Mouse (Mus musculus) limb, embryonic 12.5 days (tissue): ENCODE results near the gene Prss22. TPM values are rescaled to one million over a fixed set of nuclear protein-coding genes. Genes with fewer than 3 reads are reported as not detected.

ENCODE experiments used
- ATAC-seq: fragments of 200-750 bp; cut with Nextera tagmentation; 2 replicates; pipeline ENCODE4 v1.8.0; 2017; ENCODE audit warnings: low read depth, moderate TSS enrichment; ENCODE audit not compliant: insufficient number of reproducible peaks, insufficient read depth, low FRiP score, low TSS enrichment
- H3K27ac ChIP-seq: fragments of 300-500 bp; sonication (generic); 2 replicates; pipeline ENCODE4 v1.5.1; 2016; ENCODE audit warnings: mild to moderate bottlenecking, moderate library complexity
- H3K27me3 ChIP-seq: fragments of 300-500 bp; sonication (generic); 2 replicates; pipeline ENCODE4 v1.6.1; 2016; ENCODE audit warnings: mild to moderate bottlenecking, moderate library complexity
- H3K36me3 ChIP-seq: fragments of 300-500 bp; sonication (generic); 2 replicates; pipeline ENCODE4 v1.6.1; 2016; ENCODE audit warnings: mild to moderate bottlenecking, moderate library complexity
- H3K4me1 ChIP-seq: fragments of 300-500 bp; sonication (generic); replicated peaks from 2 replicates; pipeline ENCODE4 v1.6.1; 2016
- H3K4me2 ChIP-seq: fragments of 300-500 bp; sonication (generic); 2 replicates; pipeline ENCODE4 v1.6.1; 2016; ENCODE audit warnings: mild to moderate bottlenecking, moderate library complexity
- H3K4me3 ChIP-seq: fragments of 300-500 bp; sonication (generic); replicated peaks from 2 replicates; pipeline ENCODE4 v1.5.1; 2016; ENCODE audit warnings: mild to moderate bottlenecking
- H3K9ac ChIP-seq: fragments of 300-500 bp; sonication (generic); replicated peaks from 2 replicates; pipeline ENCODE4 v1.6.1; 2016; ENCODE audit warnings: mild to moderate bottlenecking, moderate library complexity
- H3K9me3 ChIP-seq: fragments of 300-500 bp; sonication (generic); 2 replicates; pipeline ENCODE4 v1.6.1; 2016; ENCODE audit warnings: mild to moderate bottlenecking, moderate library complexity
- WGBS: fragments of 180-500 bp; shearing (Covaris S2); methylation state at CpG from one replicate; pipeline ENCODE4 v1.1.7; 2016; 5-methylcytosine and 5-hydroxymethylcytosine counted together
- polyA plus RNA-seq: library from polyadenylated mRNA; unstranded; fragments of >200 nt; fragmentation: Nextera tagmentation; extraction: Ambion mirVana; gene quantifications from 2 replicates; pipeline ENCODE4 v1.2.1, GENCODE M21; 2016

Gene Prss22
- polyA plus RNA-seq, 1 experiment from 2014 or later: 0.76 TPM

GRCm38 (mm10) chr17:24020696-24021095 is 22.8 kb upstream of the Prss22 start:
- Histone ChIP-seq H3K4me3 (no peak overlapping the region), H3K4me2 (no peak overlapping the region), H3K9me3 (no peaks in the 10 kb centered on the region), H3K27me3 (no peaks in the 10 kb centered on the region), H3K27ac (no peak overlapping the region), H3K36me3 (no peaks in the 10 kb centered on the region), H3K4me1 (peaks cover 6% of the 10 kb centered on the region; the same call in 1 of the 2 replicates), H3K9ac (no peak overlapping the region)
- ATAC-seq: no peak
- 49% methylated on average over 6 of the region's 6 CpGs for WGBS

GRCm38 (mm10) chr17:24015727-24016126 is 17.8 kb upstream of the Prss22 start:
- WGBS: 30% methylated on average over 14 of the region's 14 CpGs
- ATAC-seq: no peak

GRCm38 (mm10) chr17:24014433-24014965 is 16.6 kb upstream of the Prss22 start:
- H3K9ac ChIP-seq: no peak overlapping the region
- ATAC-seq: no peak
- 83% methylated on average over 5 of the region's 5 CpGs for WGBS
- H3K36me3 ChIP-seq: no peaks in the 10 kb centered on the region
- H3K27me3 ChIP-seq: peaks cover 4% of the 10 kb centered on the region; the same call in 1 of the 2 replicates
- H3K4me2 ChIP-seq: no peak overlapping the region
- H3K9me3 ChIP-seq: no peaks in the 10 kb centered on the region
- peaks cover 5% of the 10 kb centered on the region; the same call in 1 of the 2 replicates for H3K4me1 ChIP-seq
- no peak overlapping the region for H3K4me3 ChIP-seq
- H3K27ac ChIP-seq: no peak overlapping the region

More at GRCm38 (mm10) chr17:24015727-24016126, 17.8 kb upstream of the Prss22 start:
- Histone ChIP-seq H3K4me1 (0 out of 2 replicates have a peak, but pooled peaks cover under 1% of the 10 kb centered on the region), H3K27ac (no peak overlapping the region), H3K4me2 (no peak overlapping the region), H3K9me3 (no peaks in the 10 kb centered on the region), H3K36me3 (no peaks in the 10 kb centered on the region), H3K4me3 (no peak overlapping the region), H3K27me3 (peaks cover 4% of the 10 kb centered on the region; the same call in 1 of the 2 replicates), H3K9ac (no peak overlapping the region)

GRCm38 (mm10) chr17:24012921-24013320 is 15.0 kb upstream of the Prss22 start:
- H3K4me2 ChIP-seq: no peak overlapping the region
- no peak for ATAC-seq
- H3K27ac ChIP-seq: no peak overlapping the region
- no peak overlapping the region for H3K4me3 ChIP-seq
- 89% methylated on average over 2 of the region's 2 CpGs for WGBS
- no peaks in the 10 kb centered on the region for H3K9me3 ChIP-seq
- no peaks in the 10 kb centered on the region for H3K36me3 ChIP-seq
- H3K4me1 ChIP-seq: peaks cover 7% of the 10 kb centered on the region; the same call in 1 of the 2 replicates
- no peak overlapping the region for H3K9ac ChIP-seq
- peaks cover 8% of the 10 kb centered on the region; the same call in 1 of the 2 replicates for H3K27me3 ChIP-seq

- H3K9me3 ChIP-seq: no peaks in the 10 kb centered on the region
- H3K9ac ChIP-seq: no peak overlapping the region
- no peaks in the 10 kb centered on the region for H3K36me3 ChIP-seq
- no peak overlapping the region for H3K27ac ChIP-seq
- H3K4me2 ChIP-seq: no peak overlapping the region
- no peak for ATAC-seq
- H3K27me3 ChIP-seq: peaks cover 10% of the 10 kb centered on the region; the same call in 1 of the 2 replicates
- peaks cover 7% of the 10 kb centered on the region; the same call in 1 of the 2 replicates for H3K4me1 ChIP-seq
- no peak overlapping the region for H3K4me3 ChIP-seq
- WGBS: 49% methylated on average over 5 of the region's 5 CpGs
These were observed 11.7 kb upstream of the Prss22 start for GRCm38 (mm10) chr17:24009617-24010016.

GRCm38 (mm10) chr17:24008105-24008504 is 10.2 kb upstream of the Prss22 start:
- WGBS: 80% methylated on average over 4 of the region's 4 CpGs
- Histone ChIP-seq H3K27me3 (peaks cover 10% of the 10 kb centered on the region; the same call in 1 of the 2 replicates), H3K27ac (no peak overlapping the region), H3K36me3 (no peaks in the 10 kb centered on the region), H3K4me1 (peaks cover 7% of the 10 kb centered on the region; the same call in 1 of the 2 replicates), H3K9me3 (no peaks in the 10 kb centered on the region), H3K4me3 (no peak overlapping the region), H3K4me2 (no peak overlapping the region), H3K9ac (no peak overlapping the region)
- ATAC-seq: no peak

- ATAC-seq: no peak
- H3K4me1 ChIP-seq: peaks cover 7% of the 10 kb centered on the region; the same call in 1 of the 2 replicates
- no peak overlapping the region for H3K9ac ChIP-seq
- H3K4me2 ChIP-seq: no peak overlapping the region
- no peak overlapping the region for H3K4me3 ChIP-seq
- no peak overlapping the region for H3K27ac ChIP-seq
- 0 out of 2 replicates have a peak, but pooled peaks cover 6% of the 10 kb centered on the region for H3K27me3 ChIP-seq
- H3K9me3 ChIP-seq: no peaks in the 10 kb centered on the region
- no peaks in the 10 kb centered on the region for H3K36me3 ChIP-seq
- 79% methylated on average over 1 of the region's 1 CpGs for WGBS
These were observed 9.5 kb upstream of the Prss22 start for GRCm38 (mm10) chr17:24007391-24007790.

- 60% methylated on average over 2 of the region's 2 CpGs for WGBS
- ATAC-seq: no peak
- Histone ChIP-seq H3K9ac (no peak overlapping the region), H3K4me2 (no peak overlapping the region), H3K27me3 (0 out of 2 replicates have a peak, but pooled peaks cover 6% of the 10 kb centered on the region), H3K4me1 (peaks cover 7% of the 10 kb centered on the region; the same call in 1 of the 2 replicates), H3K9me3 (no peaks in the 10 kb centered on the region), H3K4me3 (no peak overlapping the region), H3K27ac (no peak overlapping the region), H3K36me3 (no peaks in the 10 kb centered on the region)
These were observed 9.0 kb upstream of the Prss22 start for GRCm38 (mm10) chr17:24006930-24007329.

GRCm38 (mm10) chr17:24005049-24005448 is 7.1 kb upstream of the Prss22 start:
- peaks cover 7% of the 10 kb centered on the region; the same call in 1 of the 2 replicates for H3K4me1 ChIP-seq
- H3K27me3 ChIP-seq: 0 out of 2 replicates have a peak, but pooled peaks cover 6% of the 10 kb centered on the region
- no peak overlapping the region for H3K4me3 ChIP-seq
- no peak overlapping the region for H3K9ac ChIP-seq
- no peak overlapping the region for H3K4me2 ChIP-seq
- no peak overlapping the region for H3K27ac ChIP-seq
- ATAC-seq: no peak
- H3K36me3 ChIP-seq: no peaks in the 10 kb centered on the region
- WGBS: 94% methylated on average over 3 of the region's 3 CpGs
- H3K9me3 ChIP-seq: no peaks in the 10 kb centered on the region

GRCm38 (mm10) chr17:24004071-24004665 is 6.3 kb upstream of the Prss22 start:
- Histone ChIP-seq H3K27me3 (0 out of 2 replicates have a peak, but pooled peaks cover 6% of the 10 kb centered on the region), H3K4me3 (no peak overlapping the region)

GRCm38 (mm10) chr17:24000404-24000803 is 2.5 kb upstream of the Prss22 start:
- Histone ChIP-seq H3K27ac (no peak overlapping the region), H3K27me3 (peaks cover 12% of the 10 kb centered on the region), H3K4me1 (no peaks in the 10 kb centered on the region), H3K4me3 (no peak overlapping the region), H3K9ac (no peak overlapping the region), H3K36me3 (no peaks in the 10 kb centered on the region), H3K4me2 (no peak overlapping the region), H3K9me3 (no peaks in the 10 kb centered on the region)
- ATAC-seq: no peak
- WGBS: 32% methylated on average over 5 of the region's 5 CpGs

More at GRCm38 (mm10) chr17:24004071-24004665, 6.3 kb upstream of the Prss22 start:
- H3K27ac ChIP-seq: no peak overlapping the region
- 91% methylated on average over 14 of the region's 14 CpGs for WGBS
- H3K4me2 ChIP-seq: no peak overlapping the region
- H3K9ac ChIP-seq: no peak overlapping the region
- no peaks in the 10 kb centered on the region for H3K36me3 ChIP-seq
- H3K4me1 ChIP-seq: no peaks in the 10 kb centered on the region
- no peaks in the 10 kb centered on the region for H3K9me3 ChIP-seq
- ATAC-seq: no peak
